Mouse (Mus musculus): ENCODE data around the gene Cltb. TPM values are rescaled to one million over a fixed set of nuclear protein-coding genes. Genes with fewer than 3 reads are reported as not detected.

Cltb gene
- polyA plus RNA-seq, 1 experiment from 2014 or later = 28.1 TPM

- Histone ChIP-seq H3K4me1 (ENCODE audit: control insufficient read depth, insufficient read depth, low read length) (peaks cover 10% of the 10 kb centered on the region), H3K36me3 (ENCODE audit: control insufficient read depth, insufficient read depth, low read length) (peaks cover 10% of the 10 kb centered on the region), H3K9ac (ENCODE audit: low read length) (peak overlapping the region; percentile 98), H3K4me2 (peak overlapping the region; percentile 81), H3K27me3 (ENCODE audit: control insufficient read depth, insufficient read depth, low read length) (no peaks in the 10 kb centered on the region), H3K9me3 (ENCODE audit: control insufficient read depth, low read length) (no peaks in the 10 kb centered on the region), H3K4me3 (ENCODE audit: low read depth, low read length) (peak overlapping the region; percentile 92), H3K27ac (ENCODE audit: low read depth, low read length) (peak overlapping the region; percentile 53)
- peak; percentile 93 for DNase-seq (ENCODE audit: low spot score, missing footprints)
- 14% methylated on average over 42 of the region's 45 CpGs for WGBS
- ATAC-seq (ENCODE audit: low FRiP score) = peak; percentile 80; the same call in 1 of the 2 replicates
Measured at GRCm38 (mm10) chr13:54564232-54565200, 46.6 kb downstream of the Cltb start.

- H3K36me3 ChIP-seq (ENCODE audit: control insufficient read depth, insufficient read depth, low read length) = peaks cover 24% of the 10 kb centered on the region
- H3K4me1 ChIP-seq (ENCODE audit: control insufficient read depth, insufficient read depth, low read length) = peaks cover 10% of the 10 kb centered on the region
- H3K4me2 ChIP-seq = no peak overlapping the region
- no peaks in the 10 kb centered on the region for H3K27me3 ChIP-seq (ENCODE audit: control insufficient read depth, insufficient read depth, low read length)
- no peak for DNase-seq (ENCODE audit: low spot score, missing footprints)
- no peak overlapping the region for H3K4me3 ChIP-seq (ENCODE audit: low read depth, low read length)
- no peaks in the 10 kb centered on the region for H3K9me3 ChIP-seq (ENCODE audit: control insufficient read depth, low read length)
- H3K9ac ChIP-seq (ENCODE audit: low read length) = no peak overlapping the region
- 85% methylated on average over 7 of the region's 7 CpGs for WGBS
- ATAC-seq (ENCODE audit: low FRiP score) = no peak
- no peak overlapping the region for H3K27ac ChIP-seq (ENCODE audit: low read depth, low read length)
Measured at GRCm38 (mm10) chr13:54562562-54562961, 48.6 kb downstream of the Cltb start.

- peaks cover 8% of the 10 kb centered on the region for H3K4me1 ChIP-seq (ENCODE audit: control insufficient read depth, insufficient read depth, low read length)
- no peak overlapping the region for H3K4me2 ChIP-seq
- no peak overlapping the region for H3K4me3 ChIP-seq (ENCODE audit: low read depth, low read length)
- no peak for DNase-seq (ENCODE audit: low spot score, missing footprints)
- H3K9ac ChIP-seq (ENCODE audit: low read length) = no peak overlapping the region
- 97% methylated on average over 7 of the region's 7 CpGs for WGBS
- no peak for ATAC-seq (ENCODE audit: low FRiP score)
- H3K27ac ChIP-seq (ENCODE audit: low read depth, low read length) = no peak overlapping the region
- H3K9me3 ChIP-seq (ENCODE audit: control insufficient read depth, low read length) = no peaks in the 10 kb centered on the region
- no peaks in the 10 kb centered on the region for H3K27me3 ChIP-seq (ENCODE audit: control insufficient read depth, insufficient read depth, low read length)
- peaks cover 35% of the 10 kb centered on the region for H3K36me3 ChIP-seq (ENCODE audit: control insufficient read depth, insufficient read depth, low read length)
Measured at GRCm38 (mm10) chr13:54560608-54561007, 50.5 kb downstream of the Cltb start.

- H3K9me3 ChIP-seq (ENCODE audit: control insufficient read depth, low read length) = no peaks in the 10 kb centered on the region
- no peak overlapping the region for H3K4me2 ChIP-seq
- peaks cover 35% of the 10 kb centered on the region for H3K36me3 ChIP-seq (ENCODE audit: control insufficient read depth, insufficient read depth, low read length)
- H3K9ac ChIP-seq (ENCODE audit: low read length) = no peak overlapping the region
- ATAC-seq (ENCODE audit: low FRiP score) (no peak), DNase-seq (ENCODE audit: low spot score, missing footprints) (no peak)
- no peak overlapping the region for H3K4me3 ChIP-seq (ENCODE audit: low read depth, low read length)
- H3K27ac ChIP-seq (ENCODE audit: low read depth, low read length) = no peak overlapping the region
- H3K27me3 ChIP-seq (ENCODE audit: control insufficient read depth, insufficient read depth, low read length) = no peaks in the 10 kb centered on the region
- whole genome bisulfite sequencing = 92% methylated on average over 2 of the region's 2 CpGs
- peaks cover 7% of the 10 kb centered on the region for H3K4me1 ChIP-seq (ENCODE audit: control insufficient read depth, insufficient read depth, low read length)
Measured at GRCm38 (mm10) chr13:54559656-54560055, 51.5 kb downstream of the Cltb start.

- H3K27me3 ChIP-seq (ENCODE audit: control insufficient read depth, insufficient read depth, low read length) = no peaks in the 10 kb centered on the region
- peaks cover 40% of the 10 kb centered on the region for H3K36me3 ChIP-seq (ENCODE audit: control insufficient read depth, insufficient read depth, low read length)
- WGBS = 96% methylated on average over 1 of the region's 1 CpGs
- no peak overlapping the region for H3K9ac ChIP-seq (ENCODE audit: low read length)
- H3K27ac ChIP-seq (ENCODE audit: low read depth, low read length) = no peak overlapping the region
- no peak overlapping the region for H3K4me3 ChIP-seq (ENCODE audit: low read depth, low read length)
- H3K4me2 ChIP-seq = no peak overlapping the region
- H3K9me3 ChIP-seq (ENCODE audit: control insufficient read depth, low read length) = no peaks in the 10 kb centered on the region
- DNase-seq (ENCODE audit: low spot score, missing footprints) = no peak
- ATAC-seq (ENCODE audit: low FRiP score) = no peak
- no peaks in the 10 kb centered on the region for H3K4me1 ChIP-seq (ENCODE audit: control insufficient read depth, insufficient read depth, low read length)
Measured at GRCm38 (mm10) chr13:54557652-54558051, 53.5 kb downstream of the Cltb start.

GRCm38 (mm10) chr13:54556796-54557195 is 54.3 kb downstream of the Cltb start:
- WGBS = 88% methylated on average over 3 of the region's 3 CpGs
- no peaks in the 10 kb centered on the region for H3K4me1 ChIP-seq (ENCODE audit: control insufficient read depth, insufficient read depth, low read length)
- no peak overlapping the region for H3K4me2 ChIP-seq
- no peak for ATAC-seq (ENCODE audit: low FRiP score)
- no peak overlapping the region for H3K4me3 ChIP-seq (ENCODE audit: low read depth, low read length)
- H3K36me3 ChIP-seq (ENCODE audit: control insufficient read depth, insufficient read depth, low read length) = peaks cover 41% of the 10 kb centered on the region
- no peak overlapping the region for H3K27ac ChIP-seq (ENCODE audit: low read depth, low read length)
- no peaks in the 10 kb centered on the region for H3K9me3 ChIP-seq (ENCODE audit: control insufficient read depth, low read length)
- H3K27me3 ChIP-seq (ENCODE audit: control insufficient read depth, insufficient read depth, low read length) = no peaks in the 10 kb centered on the region
- no peak overlapping the region for H3K9ac ChIP-seq (ENCODE audit: low read length)
- DNase-seq (ENCODE audit: low spot score, missing footprints) = no peak

- no peak overlapping the region for H3K9ac ChIP-seq (ENCODE audit: low read length)
- no peaks in the 10 kb centered on the region for H3K27me3 ChIP-seq (ENCODE audit: control insufficient read depth, insufficient read depth, low read length)
- WGBS = 93% methylated on average over 9 of the region's 9 CpGs
- H3K36me3 ChIP-seq (ENCODE audit: control insufficient read depth, insufficient read depth, low read length) = peaks cover 44% of the 10 kb centered on the region
- H3K4me1 ChIP-seq (ENCODE audit: control insufficient read depth, insufficient read depth, low read length) = no peaks in the 10 kb centered on the region
- DNase-seq (ENCODE audit: low spot score, missing footprints) (peak; percentile 67), ATAC-seq (ENCODE audit: low FRiP score) (no peak)
- H3K27ac ChIP-seq (ENCODE audit: low read depth, low read length) = no peak overlapping the region
- no peak overlapping the region for H3K4me3 ChIP-seq (ENCODE audit: low read depth, low read length)
- no peaks in the 10 kb centered on the region for H3K9me3 ChIP-seq (ENCODE audit: control insufficient read depth, low read length)
- H3K4me2 ChIP-seq = no peak overlapping the region
Measured at GRCm38 (mm10) chr13:54556176-54556575, 55.0 kb downstream of the Cltb start.

GRCm38 (mm10) chr13:54548036-54548435 is 63.1 kb downstream of the Cltb start:
- H3K36me3 ChIP-seq (ENCODE audit: control insufficient read depth, insufficient read depth, low read length) = peaks cover 16% of the 10 kb centered on the region; the same call in 1 of the 2 replicates

More at GRCm38 (mm10) chr13:54548036-54548435, 63.1 kb downstream of the Cltb start:
- no peaks in the 10 kb centered on the region for H3K4me1 ChIP-seq (ENCODE audit: control insufficient read depth, insufficient read depth, low read length)
- H3K4me3 ChIP-seq (ENCODE audit: low read depth, low read length) = no peak overlapping the region
- ATAC-seq (ENCODE audit: low FRiP score) (no peak), DNase-seq (ENCODE audit: low spot score, missing footprints) (no peak)
- H3K27ac ChIP-seq (ENCODE audit: low read depth, low read length) = no peak overlapping the region
- no peaks in the 10 kb centered on the region for H3K9me3 ChIP-seq (ENCODE audit: control insufficient read depth, low read length)
- H3K4me2 ChIP-seq = no peak overlapping the region
- 86% methylated on average over 7 of the region's 7 CpGs for WGBS
- no peaks in the 10 kb centered on the region for H3K27me3 ChIP-seq (ENCODE audit: control insufficient read depth, insufficient read depth, low read length)
- no peak overlapping the region for H3K9ac ChIP-seq (ENCODE audit: low read length)

Data from midbrain, embryonic 11.5 days (tissue).